In genomic region chr14:21076501-21077194, GRCm38 (mm10) we compare ENCODE assay signal across 8 mouse cellular contexts. TPM values are rescaled to one million over a fixed set of nuclear protein-coding genes. Genes with fewer than 3 reads are reported as not detected.
A peak's percentile ranks its signal among the peaks of the same experiment; 100 is the strongest.
DNase-seq lines count a peak whose midpoint lies in the region; ATAC-seq and TF ChIP-seq lines count a peak whose summit lies in the region.

No protein-coding gene starts in this region.

- H3K27ac ChIP-seq in kidney, adult 2 months (ENCODE audit: insufficient read depth, low read depth, low read length): peak overlapping the region; percentile 10; the same call in 1 of the 2 replicates
- peak overlapping the region; percentile 85; the same call in 1 of the 2 replicates for H3K27ac ChIP-seq in embryonic facial prominence, embryonic 14.5 days (replicated peaks; ENCODE audit: low read depth, low read length)
- H3K27ac ChIP-seq in intestine, embryonic 16.5 days (ENCODE audit: low read length): peak overlapping the region; percentile 72
- H3K27ac ChIP-seq in midbrain, embryonic 16.5 days (ENCODE audit: low read length): no peak overlapping the region; the same call in 1 of the 2 replicates

- H3K27me3 ChIP-seq in kidney, adult 2 months (replicated peaks; ENCODE audit: control insufficient read depth, insufficient read depth, low read length): no peaks in the 10 kb centered on the region
- no peaks in the 10 kb centered on the region for H3K27me3 ChIP-seq in G1E (ENCODE audit: insufficient read depth, low read length)
- H3K27me3 ChIP-seq in embryonic facial prominence, embryonic 14.5 days (replicated peaks; ENCODE audit: control insufficient read depth, insufficient read depth, low read length): no peaks in the 10 kb centered on the region
- no peaks in the 10 kb centered on the region for H3K27me3 ChIP-seq in intestine, embryonic 16.5 days (replicated peaks; ENCODE audit: control insufficient read depth, insufficient read depth, low read length)
- H3K27me3 ChIP-seq in midbrain, embryonic 16.5 days (ENCODE audit: control insufficient read depth, insufficient read depth, low read depth, low read length): no peaks in the 10 kb centered on the region

- 25% methylated on average over 7 of the region's 7 CpGs for WGBS in kidney, adult 2 months
- 34% methylated on average over 7 of the region's 7 CpGs for WGBS in embryonic facial prominence, embryonic 14.5 days
- 38% methylated on average over 7 of the region's 7 CpGs for WGBS in intestine, embryonic 16.5 days
- WGBS in midbrain, embryonic 16.5 days: 50% methylated on average over 7 of the region's 7 CpGs

- peak overlapping the region; percentile 81 for H3K9ac ChIP-seq in embryonic facial prominence, embryonic 14.5 days (ENCODE audit: low read depth, low read length)
- peak overlapping the region; percentile 76 for H3K9ac ChIP-seq in intestine, embryonic 16.5 days (ENCODE audit: low read depth, low read length)
- H3K9ac ChIP-seq in midbrain, embryonic 16.5 days (ENCODE audit: low read depth, low read length): peak overlapping the region; percentile 83

- no peak for DNase-seq in kidney, adult 2 months
- no peak for DNase-seq in kidney, postnatal 10 days
- no peak for DNase-seq in G1E (ENCODE audit: low spot score)
- DNase-seq in embryonic facial prominence, embryonic 14.5 days (ENCODE audit: low spot score): no peak
- no peak for DNase-seq in ovary, postnatal 14 days (ENCODE audit: low spot score)
- DNase-seq in left cerebral cortex, postnatal 25 days (ENCODE audit: low spot score in 2 of 2): no peak

- intact Hi-C loops in left cerebral cortex, postnatal 25 days (cut with DNase I): no loop called here

- H3K4me2 ChIP-seq in embryonic facial prominence, embryonic 14.5 days (ENCODE audit: low read depth, low read length): peak overlapping the region; percentile 87
- peak overlapping the region; percentile 80 for H3K4me2 ChIP-seq in intestine, embryonic 16.5 days (ENCODE audit: low read depth, low read length)
- H3K4me2 ChIP-seq in midbrain, embryonic 16.5 days (ENCODE audit: low read length): peak overlapping the region; percentile 81

- ATAC-seq in G1E (ENCODE audit: extremely low read depth, insufficient number of reproducible peaks, low FRiP score, poor library complexity, severe bottlenecking): no peak
- 0 out of 2 replicates have a peak, but pooled peaks have one; percentile 3 for ATAC-seq in embryonic facial prominence, embryonic 14.5 days (ENCODE audit: low read depth)
- ATAC-seq in intestine, embryonic 16.5 days: peak; percentile 36
- peak; percentile 55 for ATAC-seq in midbrain, embryonic 16.5 days

- no peak for TF ChIP-seq POLR2A in kidney, adult 2 months (IDR thresholded peaks at IDR 0.05; ENCODE audit: low read depth, low read length)

- H3K9me3 ChIP-seq in G1E (replicated peaks): no peaks in the 10 kb centered on the region
- H3K9me3 ChIP-seq in embryonic facial prominence, embryonic 14.5 days (ENCODE audit: control insufficient read depth, low read length): no peaks in the 10 kb centered on the region
- H3K9me3 ChIP-seq in intestine, embryonic 16.5 days (ENCODE audit: control insufficient read depth, low read length): no peaks in the 10 kb centered on the region
- no peaks in the 10 kb centered on the region for H3K9me3 ChIP-seq in midbrain, embryonic 16.5 days (replicated peaks; ENCODE audit: control insufficient read depth, low read length, poor library complexity, severe bottlenecking)

- H3K4me3 ChIP-seq in kidney, adult 2 months (ENCODE audit: insufficient read depth, low read depth, low read length): peak overlapping the region; percentile 72
- peak overlapping the region; percentile 91 for H3K4me3 ChIP-seq in G1E (ENCODE audit: low read depth, low read length)
- H3K4me3 ChIP-seq in embryonic facial prominence, embryonic 14.5 days (ENCODE audit: low read depth, low read length): peak overlapping the region; percentile 66
- H3K4me3 ChIP-seq in intestine, embryonic 16.5 days (ENCODE audit: low read length): peak overlapping the region; percentile 66
- H3K4me3 ChIP-seq in midbrain, embryonic 16.5 days (ENCODE audit: low read depth, low read length): peak overlapping the region; percentile 72

- peaks cover 6% of the 10 kb centered on the region for H3K4me1 ChIP-seq in kidney, adult 2 months (ENCODE audit: control insufficient read depth, insufficient read depth, low read length)
- peaks cover 64% of the 10 kb centered on the region for H3K4me1 ChIP-seq in G1E (ENCODE audit: insufficient read depth, low read depth, low read length)
- peaks cover 15% of the 10 kb centered on the region for H3K4me1 ChIP-seq in embryonic facial prominence, embryonic 14.5 days (ENCODE audit: control insufficient read depth, insufficient read depth, low read length)
- peaks cover 19% of the 10 kb centered on the region for H3K4me1 ChIP-seq in intestine, embryonic 16.5 days (ENCODE audit: control insufficient read depth, insufficient read depth, low read length)
- peaks cover 7% of the 10 kb centered on the region for H3K4me1 ChIP-seq in midbrain, embryonic 16.5 days (ENCODE audit: control insufficient read depth, insufficient read depth, low read length)

- no peak for TF ChIP-seq CTCF in kidney, adult 2 months (conservative IDR thresholded peaks at IDR 0.05; ENCODE audit: insufficient read depth, insufficient read length, low read depth, low read length)
- TF ChIP-seq CTCF in G1E (IDR thresholded peaks at IDR 0.05; ENCODE audit: low read depth, low read length): no peak

- no peaks in the 10 kb centered on the region for H3K36me3 ChIP-seq in kidney, adult 2 months (ENCODE audit: control insufficient read depth, insufficient read depth, low read length)
- H3K36me3 ChIP-seq in G1E (replicated peaks): peaks cover 7% of the 10 kb centered on the region
- no peaks in the 10 kb centered on the region for H3K36me3 ChIP-seq in embryonic facial prominence, embryonic 14.5 days (ENCODE audit: control insufficient read depth, insufficient read depth, low read length)
- no peaks in the 10 kb centered on the region for H3K36me3 ChIP-seq in intestine, embryonic 16.5 days (ENCODE audit: control insufficient read depth, insufficient read depth, low read length)
- H3K36me3 ChIP-seq in midbrain, embryonic 16.5 days (ENCODE audit: control insufficient read depth, insufficient read depth, low read length): no peaks in the 10 kb centered on the region

RNA-seq across cellular contexts. Expression of gene Adk, which starts 24.3 kb away (rescaled TPM):
- polyA plus RNA-seq in kidney, adult 2 months (2012; rRNA removed): 92.5 and 121 TPM in 2 replicates
- total RNA-seq in G1E (2014; fragmentation: Nextera tagmentation) (457 and 489 TPM in 2 replicates), G1E (2017) (547 and 633 TPM in 2 replicates)
- 20.3 and 20.8 TPM in 2 replicates for polyA plus RNA-seq in G1E (2012)
- polyA plus RNA-seq in embryonic facial prominence, embryonic 14.5 days (2014; fragmentation: Nextera tagmentation; extraction: Ambion mirVana): 131 and 133 TPM in 2 replicates
- polyA plus RNA-seq in intestine, embryonic 16.5 days (2015; fragmentation: Nextera tagmentation; extraction: Ambion mirVana): 244 and 262 TPM in 2 replicates
- 40.4 and 41.1 TPM in 2 replicates for polyA plus RNA-seq in midbrain, embryonic 16.5 days (2015; fragmentation: Nextera tagmentation; extraction: Ambion mirVana)
- 10 to 100 TPM; 66.5 to 76.3 TPM for total RNA-seq in left cerebral cortex, postnatal 25 days (2021)

RNA-seq across cellular contexts. Expression of gene Ap3m1, which starts 24.3 kb away (rescaled TPM):
- 23.5 and 25.5 TPM in 2 replicates for polyA plus RNA-seq in kidney, adult 2 months (2012; rRNA removed)
- total RNA-seq in G1E (2014; fragmentation: Nextera tagmentation) (117 and 148 TPM in 2 replicates), G1E (2017) (98.7 and 114 TPM in 2 replicates)
- polyA plus RNA-seq in G1E (2012): 6.8 and 8.2 TPM in 2 replicates
- polyA plus RNA-seq in embryonic facial prominence, embryonic 14.5 days (2014; fragmentation: Nextera tagmentation; extraction: Ambion mirVana): 86.4 and 94.2 TPM in 2 replicates
- polyA plus RNA-seq in intestine, embryonic 16.5 days (2015; fragmentation: Nextera tagmentation; extraction: Ambion mirVana): 82.1 and 93.0 TPM in 2 replicates
- polyA plus RNA-seq in midbrain, embryonic 16.5 days (2015; fragmentation: Nextera tagmentation; extraction: Ambion mirVana): 80.9 and 83.3 TPM in 2 replicates
- 10 to 100 TPM; 69.6 to 70.4 TPM for total RNA-seq in left cerebral cortex, postnatal 25 days (2021)
